Mouse (Mus musculus): ENCODE data around the gene Prdx6.
"Not testable (repeated sequence)": the region's sequence is repeated elsewhere in the genome, so short reads cannot be mapped to it uniquely, and the experiment has no call there.

Gene Prdx6

DNA sequence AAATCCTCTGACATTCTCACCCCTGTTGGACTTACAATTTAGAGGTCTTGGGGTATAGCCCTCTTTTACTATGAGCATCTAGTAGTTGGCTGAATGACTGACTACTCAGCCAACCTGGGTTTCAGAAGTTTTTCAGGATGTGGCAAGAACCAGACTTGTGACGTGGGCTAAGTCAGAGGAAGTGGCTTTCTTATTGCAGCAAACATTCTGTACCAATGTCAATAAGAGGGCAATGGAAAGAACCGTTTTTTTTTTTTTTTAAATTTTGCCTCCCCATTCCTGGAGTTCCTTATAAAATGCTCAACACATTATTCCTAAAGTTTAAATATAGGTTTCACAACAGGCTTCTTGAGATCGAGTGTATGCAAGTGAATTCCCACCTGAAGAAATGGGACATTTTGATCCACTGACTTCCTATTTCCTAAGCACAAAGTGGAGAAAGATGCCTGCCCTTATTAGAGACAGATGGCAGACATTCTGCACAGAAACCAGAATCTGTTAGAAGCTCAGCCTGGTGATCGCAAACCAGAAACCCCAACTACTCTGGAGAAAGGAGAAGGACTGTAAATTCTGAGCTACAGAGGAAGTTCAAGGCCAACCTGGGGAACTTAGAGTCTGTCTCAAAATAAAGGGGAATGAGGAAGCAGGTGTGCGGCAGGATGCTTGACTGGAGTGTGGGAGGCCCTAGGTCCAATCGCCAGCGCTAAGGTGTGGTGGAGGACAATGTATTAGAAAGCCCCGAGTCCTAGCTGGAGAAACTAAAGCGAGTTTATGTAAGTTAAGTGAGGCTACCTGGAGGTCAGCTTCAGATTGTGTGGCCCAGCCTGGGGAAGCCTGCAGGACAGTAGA is 622 bp upstream of the Prdx6 start:
- no peak for DNase-seq (ENCODE audit: low spot score)

GRCm38 (mm10) chr1:161250031-161250603 is 902 bp downstream of the Prdx6 start:
- no peak for DNase-seq (ENCODE audit: low spot score)

- no peak for DNase-seq (ENCODE audit: low spot score)
Observed at GRCm38 (mm10) chr1:161249442-161249841, 1.6 kb downstream of the Prdx6 start.

DNA sequence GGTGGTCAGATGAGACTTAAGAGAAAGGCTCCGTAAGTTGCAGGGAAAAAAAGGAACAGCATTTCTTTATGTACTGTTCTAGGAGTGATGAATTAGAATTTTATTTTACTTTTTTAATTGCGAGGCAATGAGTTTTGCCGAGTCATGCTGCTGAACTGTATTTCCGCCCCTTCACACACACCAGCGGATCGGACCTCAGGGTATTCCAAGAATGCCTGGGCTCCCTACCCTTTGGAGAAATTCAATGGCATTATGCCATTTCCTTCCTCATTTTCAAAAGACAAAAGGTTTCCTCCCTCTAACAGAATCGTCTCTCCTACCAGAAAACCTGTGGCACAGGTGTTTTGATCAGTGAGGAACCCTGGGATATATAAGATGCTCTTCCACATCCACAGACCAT is 2.3 kb downstream of the Prdx6 start:
- no peak for DNase-seq (ENCODE audit: low spot score)

GRCm38 (mm10) chr1:161247643-161248580 is 3.1 kb downstream of the Prdx6 start:
- DNase-seq (ENCODE audit: low spot score), result no peak

GRCm38 (mm10) chr1:161247176-161247575 is 3.8 kb downstream of the Prdx6 start:
- no peak for DNase-seq (ENCODE audit: low spot score)

- DNase-seq (ENCODE audit: low spot score), result no peak
Observed at GRCm38 (mm10) chr1:161237750-161238149, 13.3 kb downstream of the Prdx6 start.

GRCm38 (mm10) chr1:161237339-161237738 is 13.7 kb downstream of the Prdx6 start:
- no peak for DNase-seq (ENCODE audit: low spot score)

DNA sequence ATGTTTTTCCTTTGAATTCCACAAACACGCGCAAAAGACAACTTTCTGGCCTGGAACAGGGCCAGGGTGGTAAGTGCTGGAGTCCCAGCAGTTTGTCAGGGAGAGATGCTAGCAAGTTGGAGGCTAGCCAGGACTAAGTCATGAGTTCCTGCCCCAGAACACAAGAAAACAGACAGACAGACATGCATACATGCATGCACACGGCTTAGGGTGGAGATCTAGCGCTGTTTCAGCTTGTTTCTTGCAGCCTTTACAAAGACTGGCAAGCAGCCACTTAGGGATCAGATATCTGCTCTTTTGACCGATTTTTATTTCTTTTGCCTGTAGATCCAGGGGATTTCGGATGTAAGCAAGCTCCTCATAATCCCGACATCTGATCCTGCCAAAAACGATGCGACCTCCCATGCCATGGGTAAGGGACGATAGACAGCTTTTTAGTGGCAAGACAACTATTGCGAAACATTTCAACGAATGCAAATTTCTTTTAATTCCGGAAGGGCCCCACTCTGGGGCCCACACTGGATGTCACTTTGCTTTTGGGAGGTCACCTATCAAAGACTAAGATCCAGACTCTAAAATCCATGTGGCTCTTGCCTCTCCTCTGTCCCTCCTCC is 17.7 kb downstream of the Prdx6 start:
- no peak for DNase-seq (ENCODE audit: low spot score)

- DNase-seq (ENCODE audit: low spot score), result no peak
Observed at GRCm38 (mm10) chr1:161232181-161232580, 18.8 kb downstream of the Prdx6 start.

- DNase-seq (ENCODE audit: low spot score), result no peak
Observed at GRCm38 (mm10) chr1:161224837-161225236, 26.2 kb downstream of the Prdx6 start.

GRCm38 (mm10) chr1:161219816-161220215 is 31.2 kb downstream of the Prdx6 start:
- DNase-seq (ENCODE audit: low spot score), result no peak

DNA sequence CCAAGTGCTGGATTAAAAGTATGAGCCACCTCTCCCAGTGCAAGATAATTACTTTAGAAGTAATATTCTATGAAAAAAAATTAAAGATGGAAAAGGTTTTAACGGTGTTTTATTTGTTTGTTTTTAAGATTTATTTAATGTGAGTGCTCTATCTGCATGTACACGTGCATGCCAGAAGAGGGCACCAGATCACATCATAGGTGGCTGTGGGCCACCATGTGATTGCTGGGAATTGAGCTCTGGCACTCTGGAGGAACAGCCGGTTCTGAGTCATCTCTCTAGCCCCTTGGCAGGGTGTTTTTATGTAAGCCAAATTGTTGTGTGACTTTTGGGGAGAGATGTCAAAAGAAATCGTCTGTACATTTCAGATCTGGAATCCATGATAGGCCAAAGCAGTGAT is 36.6 kb downstream of the Prdx6 start:
- DNase-seq (ENCODE audit: low spot score), result no peak

DNA sequence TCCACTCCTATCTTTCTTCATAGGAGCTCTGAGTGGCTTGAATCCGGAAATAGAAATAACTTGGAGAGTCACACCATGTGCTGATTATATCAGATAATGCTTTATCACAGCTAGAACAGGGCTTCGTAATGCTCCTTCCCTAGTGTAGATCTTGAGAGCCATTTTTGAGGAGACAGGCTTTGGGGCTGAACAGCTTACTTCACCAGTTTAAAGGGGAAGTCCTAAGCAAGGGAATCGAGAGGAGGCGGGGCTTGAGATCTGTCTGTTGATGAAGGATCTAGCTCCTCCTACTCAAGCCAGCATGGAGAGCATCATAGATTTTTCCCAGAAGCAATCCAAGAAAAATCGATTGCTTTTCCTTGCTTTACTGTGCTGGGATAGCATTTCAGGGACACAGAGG is 51.2 kb downstream of the Prdx6 start:
- no peak for DNase-seq (ENCODE audit: low spot score)

DNA sequence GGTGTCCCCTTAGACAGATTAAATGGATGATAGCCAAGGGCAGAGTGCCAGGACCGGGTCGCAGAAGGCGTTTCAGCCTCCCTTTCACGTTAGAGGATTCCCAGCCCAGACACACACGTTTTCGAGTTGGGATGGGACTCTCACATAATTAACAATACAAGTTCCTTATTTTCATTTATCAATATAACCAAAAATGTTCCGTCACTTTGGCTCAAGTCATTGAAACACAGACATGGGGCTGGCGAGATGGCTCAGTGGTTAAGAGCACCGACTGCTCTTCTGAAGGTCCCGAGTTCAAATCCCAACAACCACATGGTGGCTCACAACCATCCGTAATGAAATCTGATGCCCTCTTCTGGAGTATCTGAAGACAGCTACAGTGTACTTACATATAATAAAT is 54.7 kb downstream of the Prdx6 start:
- DNase-seq (ENCODE audit: low spot score), result not testable (repeated sequence)

GRCm38 (mm10) chr1:161195541-161196351 is 55.3 kb downstream of the Prdx6 start:
- DNase-seq (ENCODE audit: low spot score), result no peak

- DNase-seq (ENCODE audit: low spot score), result no peak
Observed at GRCm38 (mm10) chr1:161190253-161190910, 60.6 kb downstream of the Prdx6 start.

All from urinary bladder, postnatal 10 days (tissue).